Mouse (Mus musculus): ENCODE measurements around the gene Lrpprc. TPM values are rescaled to one million over a fixed set of nuclear protein-coding genes. Genes with fewer than 3 reads are reported as not detected.

Lrpprc gene
- total and polyA plus RNA-seq, 3 experiments, result 32.0 to 148 (median 125) TPM

GRCm38 (mm10) chr17:84749297-84749696 is 41.3 kb downstream of the Lrpprc start:
- TF ChIP-seq POLR2A (IDR thresholded peaks at IDR 0.05; ENCODE audit: insufficient read depth, low read depth, low read length), result no peak
- TF ChIP-seq EP300 (IDR thresholded peaks at IDR 0.05; ENCODE audit: insufficient read depth, low read depth, low read length), result no peak
- TF ChIP-seq CTCF (IDR thresholded peaks at IDR 0.05), result no peak
- Histone ChIP-seq H3K79me2 (replicated peaks; ENCODE audit: control insufficient read depth, insufficient read depth, low read length) (no peaks in the 10 kb centered on the region), H3K4me3 (no peak overlapping the region), H3K27ac (no peak overlapping the region), H3K4me1 (ENCODE audit: control insufficient read depth, insufficient read depth, low read length) (no peaks in the 10 kb centered on the region), H3K36me3 (ENCODE audit: control insufficient read depth, insufficient read depth, low read length) (no peaks in the 10 kb centered on the region; the same call in none of the 2 replicates), H3K9ac (ENCODE audit: low read depth, low read length) (no peak overlapping the region), H3K27me3 (ENCODE audit: control insufficient read depth, insufficient read depth, low read length) (no peaks in the 10 kb centered on the region)
- intact Hi-C loops (cut with DNase I), result no loop called here
- no peak for DNase-seq
- WGBS, result 67% methylated on average over 8 of the region's 8 CpGs

GRCm38 (mm10) chr17:84748152-84748682 is 42.4 kb downstream of the Lrpprc start:
- Histone ChIP-seq H3K9ac (ENCODE audit: low read depth, low read length) (no peak overlapping the region), H3K4me3 (no peak overlapping the region), H3K4me1 (ENCODE audit: control insufficient read depth, insufficient read depth, low read length) (no peaks in the 10 kb centered on the region), H3K27me3 (ENCODE audit: control insufficient read depth, insufficient read depth, low read length) (no peaks in the 10 kb centered on the region), H3K36me3 (ENCODE audit: control insufficient read depth, insufficient read depth, low read length) (no peaks in the 10 kb centered on the region; the same call in none of the 2 replicates), H3K79me2 (replicated peaks; ENCODE audit: control insufficient read depth, insufficient read depth, low read length) (no peaks in the 10 kb centered on the region), H3K27ac (no peak overlapping the region)
- TF ChIP-seq EP300 (IDR thresholded peaks at IDR 0.05; ENCODE audit: insufficient read depth, low read depth, low read length) (no peak), CTCF (IDR thresholded peaks at IDR 0.05) (no peak), POLR2A (IDR thresholded peaks at IDR 0.05; ENCODE audit: insufficient read depth, low read depth, low read length) (no peak)
- intact Hi-C loops (cut with DNase I), result no loop called here
- 91% methylated on average over 9 of the region's 9 CpGs for WGBS
- DNase-seq, result no peak

GRCm38 (mm10) chr17:84747212-84747611 is 43.4 kb downstream of the Lrpprc start:
- Histone ChIP-seq H3K27me3 (ENCODE audit: control insufficient read depth, insufficient read depth, low read length) (no peaks in the 10 kb centered on the region), H3K4me1 (ENCODE audit: control insufficient read depth, insufficient read depth, low read length) (no peaks in the 10 kb centered on the region), H3K4me3 (no peak overlapping the region), H3K9ac (ENCODE audit: low read depth, low read length) (no peak overlapping the region), H3K36me3 (ENCODE audit: control insufficient read depth, insufficient read depth, low read length) (no peaks in the 10 kb centered on the region; the same call in none of the 2 replicates), H3K27ac (no peak overlapping the region), H3K79me2 (replicated peaks; ENCODE audit: control insufficient read depth, insufficient read depth, low read length) (no peaks in the 10 kb centered on the region)
- 63% methylated on average over 6 of the region's 6 CpGs for WGBS
- TF ChIP-seq CTCF (IDR thresholded peaks at IDR 0.05), result no peak
- no peak for TF ChIP-seq EP300 (IDR thresholded peaks at IDR 0.05; ENCODE audit: insufficient read depth, low read depth, low read length)
- TF ChIP-seq POLR2A (IDR thresholded peaks at IDR 0.05; ENCODE audit: insufficient read depth, low read depth, low read length), result no peak
- intact Hi-C loops (cut with DNase I), result no loop called here
- DNase-seq, result no peak

- no peak for DNase-seq
- Histone ChIP-seq H3K4me3 (no peak overlapping the region), H3K27ac (no peak overlapping the region), H3K27me3 (ENCODE audit: control insufficient read depth, insufficient read depth, low read length) (no peaks in the 10 kb centered on the region), H3K9ac (ENCODE audit: low read depth, low read length) (no peak overlapping the region), H3K36me3 (ENCODE audit: control insufficient read depth, insufficient read depth, low read length) (no peaks in the 10 kb centered on the region; the same call in 1 of the 2 replicates), H3K4me1 (ENCODE audit: control insufficient read depth, insufficient read depth, low read length) (no peaks in the 10 kb centered on the region), H3K79me2 (replicated peaks; ENCODE audit: control insufficient read depth, insufficient read depth, low read length) (no peaks in the 10 kb centered on the region)
- no peak for TF ChIP-seq POLR2A (IDR thresholded peaks at IDR 0.05; ENCODE audit: insufficient read depth, low read depth, low read length)
- TF ChIP-seq EP300 (IDR thresholded peaks at IDR 0.05; ENCODE audit: insufficient read depth, low read depth, low read length), result no peak
- TF ChIP-seq CTCF (IDR thresholded peaks at IDR 0.05), result no peak
- 69% methylated on average over 9 of the region's 9 CpGs for WGBS
- intact Hi-C loops (cut with DNase I), result no loop called here
Measured at GRCm38 (mm10) chr17:84745001-84745400, 45.6 kb downstream of the Lrpprc start.

GRCm38 (mm10) chr17:84744256-84744655 is 46.3 kb downstream of the Lrpprc start:
- Histone ChIP-seq H3K27me3 (ENCODE audit: control insufficient read depth, insufficient read depth, low read length) (no peaks in the 10 kb centered on the region), H3K36me3 (ENCODE audit: control insufficient read depth, insufficient read depth, low read length) (no peaks in the 10 kb centered on the region; the same call in 1 of the 2 replicates), H3K79me2 (replicated peaks; ENCODE audit: control insufficient read depth, insufficient read depth, low read length) (no peaks in the 10 kb centered on the region), H3K9ac (ENCODE audit: low read depth, low read length) (no peak overlapping the region), H3K27ac (no peak overlapping the region), H3K4me3 (no peak overlapping the region), H3K4me1 (ENCODE audit: control insufficient read depth, insufficient read depth, low read length) (no peaks in the 10 kb centered on the region)
- intact Hi-C loops (cut with DNase I), result no loop called here
- 76% methylated on average over 4 of the region's 4 CpGs for WGBS
- TF ChIP-seq CTCF (IDR thresholded peaks at IDR 0.05) (no peak), POLR2A (IDR thresholded peaks at IDR 0.05; ENCODE audit: insufficient read depth, low read depth, low read length) (no peak), EP300 (IDR thresholded peaks at IDR 0.05; ENCODE audit: insufficient read depth, low read depth, low read length) (no peak)
- no peak for DNase-seq

GRCm38 (mm10) chr17:84738073-84738797 is 52.4 kb downstream of the Lrpprc start:
- Histone ChIP-seq H3K27me3 (ENCODE audit: control insufficient read depth, insufficient read depth, low read length) (no peaks in the 10 kb centered on the region), H3K36me3 (ENCODE audit: control insufficient read depth, insufficient read depth, low read length) (no peaks in the 10 kb centered on the region; the same call in 1 of the 2 replicates), H3K27ac (no peak overlapping the region), H3K9ac (ENCODE audit: low read depth, low read length) (no peak overlapping the region), H3K4me1 (ENCODE audit: control insufficient read depth, insufficient read depth, low read length) (no peaks in the 10 kb centered on the region), H3K4me3 (no peak overlapping the region), H3K79me2 (replicated peaks; ENCODE audit: control insufficient read depth, insufficient read depth, low read length) (no peaks in the 10 kb centered on the region)
- TF ChIP-seq CTCF (IDR thresholded peaks at IDR 0.05), result no peak
- no peak for DNase-seq
- 85% methylated on average over 9 of the region's 9 CpGs for WGBS
- intact Hi-C loops (cut with DNase I), result no loop called here

Data from heart, adult 2 months (tissue).